Mouse (Mus musculus) heart, embryonic 10.5 days (tissue): ENCODE data around the gene Ift43. TPM values are rescaled to one million over a fixed set of nuclear protein-coding genes. Genes with fewer than 3 reads are reported as not detected.

Source experiments
- DNase-seq: peaks from one replicate; pipeline ENCODE4 v3.0.0-alpha.2; 2017; ENCODE audit warnings: low spot score
- H3K27ac ChIP-seq: fragments of 300-500 bp; sonication (generic); 2 replicates; pipeline ENCODE4 v1.5.1; 2016; ENCODE audit warnings: mild to moderate bottlenecking
- H3K27me3 ChIP-seq: fragments of 300-500 bp; sonication (generic); 2 replicates; pipeline ENCODE4 v1.6.1; 2016; ENCODE audit warnings: mild to moderate bottlenecking; ENCODE audit not compliant: poor library complexity, insufficient read depth, severe bottlenecking
- H3K36me3 ChIP-seq: fragments of 300-500 bp; sonication (generic); 2 replicates; pipeline ENCODE4 v1.6.1; 2016; ENCODE audit warnings: mild to moderate bottlenecking, moderate library complexity
- H3K4me1 ChIP-seq: fragments of 300-500 bp; sonication (generic); 2 replicates; pipeline ENCODE4 v1.6.1; 2016; ENCODE audit warnings: mild to moderate bottlenecking
- H3K4me3 ChIP-seq: fragments of 300-500 bp; sonication (generic); 2 replicates; pipeline ENCODE4 v1.5.1; 2016; ENCODE audit warnings: mild to moderate bottlenecking, moderate library complexity
- H3K9me3 ChIP-seq: fragments of 300-500 bp; sonication (generic); 2 replicates; pipeline ENCODE4 v1.6.1; 2016; ENCODE audit warnings: mild to moderate bottlenecking, moderate library complexity
- WGBS: fragments of 180-500 bp; shearing (Covaris S2); methylation state at CpG from one replicate; pipeline ENCODE4 v1.1.7; 2016; 5-methylcytosine and 5-hydroxymethylcytosine counted together
- polyA plus RNA-seq: library from polyadenylated mRNA; unstranded; fragments of >200 nt; fragmentation: Nextera tagmentation; extraction: Ambion mirVana; gene quantifications from 2 replicates; pipeline ENCODE4 v1.2.1, GENCODE M21; 2016

The Ift43 gene
- polyA plus RNA-seq, 1 experiment from 2014 or later = 104 TPM

DNA sequence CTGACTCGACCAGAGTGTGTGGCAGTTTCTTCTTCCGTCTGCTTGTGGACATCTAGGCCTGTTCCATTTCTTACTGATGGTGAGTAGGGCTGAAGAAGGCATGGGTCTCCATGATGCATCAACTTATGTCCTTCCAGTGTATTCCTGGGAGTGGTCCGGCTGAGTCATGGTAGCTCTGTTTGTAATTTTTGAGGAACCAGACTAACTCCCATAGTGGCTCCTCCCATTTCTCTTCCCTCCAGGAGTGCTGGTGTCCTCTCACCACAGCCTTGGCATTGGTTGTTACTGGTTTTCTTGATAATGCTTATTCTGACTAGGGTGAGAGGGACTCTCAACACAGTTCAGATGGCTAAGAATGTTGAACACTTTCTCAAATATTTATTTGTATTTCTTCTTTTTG is 63.9 kb downstream of the Ift43 start:
- DNase-seq = no peak
- H3K27ac ChIP-seq = no peak overlapping the region
- peaks cover 16% of the 10 kb centered on the region; the same call in 1 of the 2 replicates for H3K4me1 ChIP-seq
- H3K36me3 ChIP-seq = peaks cover 28% of the 10 kb centered on the region
- no peak overlapping the region for H3K4me3 ChIP-seq
- 91% methylated on average over 3 of the region's 3 CpGs for whole genome bisulfite sequencing
- peaks cover 7% of the 10 kb centered on the region; the same call in 1 of the 2 replicates for H3K9me3 ChIP-seq
- H3K27me3 ChIP-seq = no peaks in the 10 kb centered on the region

DNA sequence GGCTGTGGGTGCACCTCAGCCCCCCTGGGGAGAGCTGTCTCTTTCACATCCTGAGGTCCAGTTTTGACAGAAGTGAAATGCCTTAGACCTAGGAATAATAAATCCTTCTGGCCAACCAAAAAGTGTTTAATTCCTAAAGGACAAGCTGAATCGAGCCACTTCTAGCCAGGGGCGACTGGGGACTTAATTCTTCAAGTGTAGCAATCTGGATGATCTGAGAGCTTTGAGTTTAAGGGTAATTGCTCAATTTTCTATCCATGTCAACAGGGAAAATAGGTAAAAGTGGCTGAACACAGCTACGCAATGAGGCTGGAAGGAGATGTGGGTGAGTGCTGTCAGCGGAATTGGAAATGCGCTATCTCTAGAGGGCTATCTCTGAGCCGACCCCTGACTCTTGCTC is 65.9 kb downstream of the Ift43 start:
- no peak for DNase-seq
- 59% methylated on average over 6 of the region's 6 CpGs for WGBS
- Histone ChIP-seq H3K4me1 (peaks cover 36% of the 10 kb centered on the region), H3K36me3 (peaks cover 25% of the 10 kb centered on the region), H3K27me3 (no peaks in the 10 kb centered on the region), H3K4me3 (no peak overlapping the region), H3K27ac (no peak overlapping the region), H3K9me3 (peaks cover 7% of the 10 kb centered on the region; the same call in 1 of the 2 replicates)

DNA sequence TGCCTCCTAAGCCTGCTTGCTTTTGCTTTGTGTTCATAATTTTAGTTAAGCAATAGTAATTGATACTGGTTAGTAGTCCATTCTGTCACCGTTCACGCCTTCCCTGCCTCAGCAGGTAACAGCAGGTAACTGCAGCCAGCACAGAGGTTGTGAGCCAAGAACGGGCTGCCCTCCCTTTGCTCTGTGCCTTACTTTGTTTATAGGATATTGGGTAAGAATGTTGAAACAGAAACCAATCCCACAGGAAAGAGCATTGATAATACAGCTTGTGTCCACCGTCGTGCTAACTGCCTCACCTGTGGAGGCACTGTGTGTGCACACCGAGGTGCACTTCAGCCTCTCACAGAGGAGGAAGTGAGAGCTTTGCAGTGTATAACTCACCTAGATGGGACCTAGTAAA is 66.7 kb downstream of the Ift43 start:
- DNase-seq = no peak
- Histone ChIP-seq H3K4me1 (peaks cover 44% of the 10 kb centered on the region), H3K4me3 (no peak overlapping the region), H3K27me3 (no peaks in the 10 kb centered on the region), H3K9me3 (peaks cover 7% of the 10 kb centered on the region; the same call in 1 of the 2 replicates), H3K27ac (0 out of 2 replicates have a peak overlapping the region, but pooled peaks have one; percentile 42), H3K36me3 (peaks cover 25% of the 10 kb centered on the region)
- 77% methylated on average over 6 of the region's 6 CpGs for WGBS

DNA sequence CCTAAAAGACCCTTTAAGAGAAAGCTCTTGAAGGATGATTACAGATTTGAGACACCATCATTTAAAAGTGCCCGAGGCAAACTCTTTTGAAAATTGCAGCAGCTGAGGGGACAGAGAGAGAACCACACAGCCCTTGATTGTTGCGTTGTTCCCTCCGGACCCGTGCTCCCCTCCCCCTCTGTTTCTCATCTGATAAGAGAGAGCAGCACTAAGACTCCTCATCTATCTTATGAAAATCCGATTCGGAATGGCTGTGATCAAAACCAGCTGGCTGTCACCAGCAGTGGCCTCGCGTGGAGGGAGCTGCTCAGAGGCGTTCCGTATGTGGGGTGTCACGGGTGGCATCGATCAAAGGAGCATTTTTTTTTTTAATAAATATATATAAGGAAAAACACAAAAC is 69.6 kb downstream of the Ift43 start:
- Histone ChIP-seq H3K27ac (peak overlapping the region; percentile 75; the same call in 1 of the 2 replicates), H3K27me3 (peaks cover 3% of the 10 kb centered on the region; the same call in 1 of the 2 replicates), H3K4me3 (0 out of 2 replicates have a peak overlapping the region, but pooled peaks have one; percentile 8), H3K9me3 (peaks cover 7% of the 10 kb centered on the region; the same call in 1 of the 2 replicates), H3K4me1 (peaks cover 52% of the 10 kb centered on the region), H3K36me3 (peaks cover 18% of the 10 kb centered on the region)
- DNase-seq = no peak
- WGBS = 18% methylated on average over 12 of the region's 12 CpGs

GRCm38 (mm10) chr12:86153213-86153957 is 71.0 kb downstream of the Ift43 start:
- Histone ChIP-seq H3K36me3 (peaks cover 14% of the 10 kb centered on the region), H3K4me3 (0 out of 2 replicates have a peak overlapping the region, but pooled peaks have one; percentile 8), H3K27ac (peak overlapping the region; percentile 75), H3K9me3 (peaks cover 7% of the 10 kb centered on the region; the same call in 1 of the 2 replicates), H3K4me1 (peaks cover 61% of the 10 kb centered on the region), H3K27me3 (peaks cover 3% of the 10 kb centered on the region; the same call in 1 of the 2 replicates)
- no peak for DNase-seq
- 69% methylated on average over 12 of the region's 12 CpGs for WGBS

GRCm38 (mm10) chr12:86155176-86155575 is 72.8 kb downstream of the Ift43 start:
- peaks cover 3% of the 10 kb centered on the region; the same call in 1 of the 2 replicates for H3K27me3 ChIP-seq
- peaks cover 60% of the 10 kb centered on the region for H3K4me1 ChIP-seq
- H3K4me3 ChIP-seq = no peak overlapping the region
- 81% methylated on average over 8 of the region's 8 CpGs for WGBS
- H3K9me3 ChIP-seq = peaks cover 3% of the 10 kb centered on the region; the same call in 1 of the 2 replicates
- no peak for DNase-seq
- H3K27ac ChIP-seq = no peak overlapping the region
- peaks cover 8% of the 10 kb centered on the region for H3K36me3 ChIP-seq

GRCm38 (mm10) chr12:86157166-86157565 is 74.8 kb downstream of the Ift43 start:
- WGBS = 89% methylated on average over 8 of the region's 8 CpGs
- no peak overlapping the region for H3K4me3 ChIP-seq
- DNase-seq = no peak
- H3K9me3 ChIP-seq = no peaks in the 10 kb centered on the region
- H3K4me1 ChIP-seq = peaks cover 49% of the 10 kb centered on the region
- H3K27ac ChIP-seq = peak overlapping the region; percentile 73; the same call in 1 of the 2 replicates
- H3K36me3 ChIP-seq = peaks cover 17% of the 10 kb centered on the region
- peaks cover 3% of the 10 kb centered on the region; the same call in 1 of the 2 replicates for H3K27me3 ChIP-seq

- Histone ChIP-seq H3K27me3 (peaks cover 3% of the 10 kb centered on the region; the same call in 1 of the 2 replicates), H3K36me3 (peaks cover 17% of the 10 kb centered on the region), H3K27ac (peak overlapping the region; percentile 73), H3K4me3 (no peak overlapping the region), H3K4me1 (peaks cover 47% of the 10 kb centered on the region), H3K9me3 (no peaks in the 10 kb centered on the region)
- WGBS = 23% methylated on average over 8 of the region's 8 CpGs
- no peak for DNase-seq
Measured at GRCm38 (mm10) chr12:86157894-86158444, 75.6 kb downstream of the Ift43 start.

DNA sequence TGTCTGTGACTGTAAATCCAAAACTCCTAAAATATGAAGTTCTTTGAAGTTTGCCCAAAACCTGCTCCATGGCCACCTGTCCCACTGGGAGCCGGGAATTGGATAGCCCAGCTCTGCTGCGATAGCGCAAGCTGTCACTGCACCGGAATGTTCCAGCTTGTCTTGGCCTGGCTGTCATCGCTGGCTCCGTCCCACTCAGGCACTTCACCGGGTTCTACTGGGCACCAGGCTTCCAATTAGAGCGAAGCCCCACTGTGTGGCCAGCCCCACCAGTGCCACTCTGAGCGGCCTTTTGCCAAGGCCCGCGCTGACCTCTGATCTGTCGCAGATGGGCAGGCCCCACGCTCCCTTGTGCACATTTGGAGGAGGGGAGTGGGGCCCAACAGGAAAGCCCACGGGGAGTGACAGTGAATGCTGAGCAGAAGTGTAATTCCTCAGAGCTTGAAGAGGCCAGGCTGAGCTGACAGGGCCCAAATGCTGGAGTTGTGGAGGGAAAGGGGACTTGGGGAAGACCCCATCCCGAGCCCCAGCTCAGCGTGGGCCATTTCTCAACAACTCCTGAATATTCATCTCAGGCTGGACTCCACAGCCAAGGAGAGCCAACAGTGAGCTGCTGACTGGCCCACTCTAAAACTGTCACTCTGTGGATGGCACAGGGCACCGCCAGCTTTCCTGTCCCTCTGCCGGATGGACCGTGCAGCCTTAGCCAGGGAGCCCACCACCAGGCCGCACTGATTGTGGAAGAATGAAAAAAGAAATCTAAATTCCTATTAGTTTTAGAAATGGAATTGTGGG is 76.5 kb downstream of the Ift43 start:
- peaks cover 47% of the 10 kb centered on the region for H3K4me1 ChIP-seq
- H3K9me3 ChIP-seq = no peaks in the 10 kb centered on the region
- DNase-seq = peak; percentile 81
- H3K27ac ChIP-seq = peak overlapping the region; percentile 73
- WGBS = 69% methylated on average over 20 of the region's 20 CpGs
- peaks cover 3% of the 10 kb centered on the region; the same call in 1 of the 2 replicates for H3K27me3 ChIP-seq
- H3K36me3 ChIP-seq = peaks cover 17% of the 10 kb centered on the region
- H3K4me3 ChIP-seq = no peak overlapping the region

- Histone ChIP-seq H3K4me1 (peaks cover 50% of the 10 kb centered on the region), H3K36me3 (peaks cover 17% of the 10 kb centered on the region), H3K9me3 (no peaks in the 10 kb centered on the region), H3K27me3 (peaks cover 3% of the 10 kb centered on the region; the same call in 1 of the 2 replicates), H3K27ac (no peak overlapping the region), H3K4me3 (no peak overlapping the region)
- 89% methylated on average over 6 of the region's 6 CpGs for WGBS
- no peak for DNase-seq
Measured at GRCm38 (mm10) chr12:86161436-86161835, 79.1 kb downstream of the Ift43 start.

- DNase-seq = no peak
- Histone ChIP-seq H3K27ac (no peak overlapping the region), H3K27me3 (no peaks in the 10 kb centered on the region), H3K4me3 (no peak overlapping the region), H3K36me3 (peaks cover 17% of the 10 kb centered on the region), H3K9me3 (no peaks in the 10 kb centered on the region), H3K4me1 (peaks cover 55% of the 10 kb centered on the region)
- WGBS = 87% methylated on average over 5 of the region's 5 CpGs
Measured at GRCm38 (mm10) chr12:86161942-86162341, 79.6 kb downstream of the Ift43 start.
